Mouse (Mus musculus): Measurements from ENCODE around the gene Fzr1. TPM values are rescaled to one million over a fixed set of nuclear protein-coding genes. Genes with fewer than 3 reads are reported as not detected.

Gene Fzr1
- total and polyA plus RNA-seq, 3 experiments: 33.1 to 75.4 (median 44.5) TPM

GRCm38 (mm10) chr10:81389801-81390677 is 11.7 kb upstream of the Fzr1 start:
- Histone ChIP-seq H3K36me3 (replicated peaks in 1 of 2; ENCODE audit: control insufficient read depth in 1 of 2, insufficient read depth in 1 of 2, low read length in 1 of 2) (peaks cover 49 to 70% of the 10 kb centered on the region in 2 experiments), H3K4me2 (ENCODE audit: insufficient read depth, low read depth, poor library complexity, severe bottlenecking) (no peak overlapping the region), H3K9ac (ENCODE audit: insufficient read depth, low read depth) (no peak overlapping the region), H3K4me3 (replicated peaks in 1 of 3; ENCODE audit: low read depth in 2 of 3, low read length in 2 of 3, poor library complexity in 1 of 3) (no peak overlapping the region), H3K27me3 (replicated peaks) (no peaks in the 10 kb centered on the region), H3K9me3 (replicated peaks; ENCODE audit: low read length) (no peaks in the 10 kb centered on the region), H3K4me1 (ENCODE audit: control insufficient read depth in 1 of 2, insufficient read depth in 2 of 2) (peaks cover 6 to 14% of the 10 kb centered on the region in 2 experiments), H3K27ac (ENCODE audit: insufficient read depth, low read depth) (no peak overlapping the region), H3K79me2 (replicated peaks; ENCODE audit: control insufficient read depth, extremely low read depth, insufficient read depth, poor library complexity, severe bottlenecking) (peaks cover 12% of the 10 kb centered on the region)
- dilution Hi-C loops (cut with MboI; ENCODE audit: extremely low pct_ligation_motif_present, extremely low pct_unique_long_range_greater_than_20kb, low sequenced_read_pairs): no loop called here
- in situ Hi-C loops (cut with MboI; ENCODE audit: low pct_ligation_motif_present, low pct_unique_long_range_greater_than_20kb, low sequenced_read_pairs): no loop called here
- peak; percentile 51 for DNase-seq (ENCODE audit: extremely low read depth)
- peak; percentile 34; the same call in 1 of the 2 replicates for TF ChIP-seq POLR2AphosphoS2 (IDR thresholded peaks at IDR 0.05; ENCODE audit: low read depth, low read length)
- peak; percentile 60 for TF ChIP-seq RAD21 (IDR thresholded peaks at IDR 0.05; ENCODE audit: low read depth, low read length)
- TF ChIP-seq HCFC1 (IDR thresholded peaks at IDR 0.05; ENCODE audit: low read depth, low read length): no peak
- TF ChIP-seq SMC3 (IDR thresholded peaks at IDR 0.05; ENCODE audit: low read depth, low read length): peak; percentile 85
- no peak for TF ChIP-seq KAT2A (IDR thresholded peaks at IDR 0.05; ENCODE audit: insufficient replicate concordance, low read length)
- TF ChIP-seq MXI1 (IDR thresholded peaks at IDR 0.05; ENCODE audit: low read depth, low read length): no peak
- no peak for TF ChIP-seq PAX5 (IDR thresholded peaks at IDR 0.05; ENCODE audit: low read length)
- peak; percentile 88 to 94 for TF ChIP-seq CTCF (conservative IDR thresholded peaks at IDR 0.05 in 1 of 2, IDR thresholded peaks at IDR 0.05 in 1 of 2; ENCODE audit: low read depth in 2 of 2, low read length in 2 of 2)
- TF ChIP-seq USF2 (conservative IDR thresholded peaks at IDR 0.05; ENCODE audit: low read depth, low read length): no peak
- no peak for TF ChIP-seq ZC3H11A (IDR thresholded peaks at IDR 0.05; ENCODE audit: low read depth, low read length)
- no peak for TF ChIP-seq JUN (IDR thresholded peaks at IDR 0.05; ENCODE audit: insufficient read depth, low read depth, low read length)
- no peak for TF ChIP-seq UBTF (IDR thresholded peaks at IDR 0.05; ENCODE audit: low read depth, low read length)

GRCm38 (mm10) chr10:81389373-81389772 is 11.1 kb upstream of the Fzr1 start:
- no peak overlapping the region for H3K4me2 ChIP-seq (ENCODE audit: insufficient read depth, low read depth, poor library complexity, severe bottlenecking)
- H3K36me3 ChIP-seq (replicated peaks in 1 of 2; ENCODE audit: control insufficient read depth in 1 of 2, insufficient read depth in 1 of 2, low read length in 1 of 2): peaks cover 49 to 67% of the 10 kb centered on the region in 2 experiments
- no peaks in the 10 kb centered on the region for H3K27me3 ChIP-seq (replicated peaks)
- H3K9me3 ChIP-seq (replicated peaks; ENCODE audit: low read length): no peaks in the 10 kb centered on the region
- H3K79me2 ChIP-seq (replicated peaks; ENCODE audit: control insufficient read depth, extremely low read depth, insufficient read depth, poor library complexity, severe bottlenecking): peaks cover 19% of the 10 kb centered on the region
- in situ Hi-C loops (cut with MboI; ENCODE audit: low pct_ligation_motif_present, low pct_unique_long_range_greater_than_20kb, low sequenced_read_pairs): no loop called here
- no peak for DNase-seq (ENCODE audit: extremely low read depth)
- dilution Hi-C loops (cut with MboI; ENCODE audit: extremely low pct_ligation_motif_present, extremely low pct_unique_long_range_greater_than_20kb, low sequenced_read_pairs): no loop called here
- H3K9ac ChIP-seq (ENCODE audit: insufficient read depth, low read depth): no peak overlapping the region
- H3K27ac ChIP-seq (ENCODE audit: insufficient read depth, low read depth): no peak overlapping the region
- TF ChIP-seq RAD21 (IDR thresholded peaks at IDR 0.05; ENCODE audit: low read depth, low read length) (no peak), MXI1 (IDR thresholded peaks at IDR 0.05; ENCODE audit: low read depth, low read length) (no peak), ZNF384 (IDR thresholded peaks at IDR 0.05; ENCODE audit: low read depth, low read length) (no peak), HCFC1 (IDR thresholded peaks at IDR 0.05; ENCODE audit: low read depth, low read length) (no peak), EP300 (IDR thresholded peaks at IDR 0.05; ENCODE audit: low read length) (no peak), NELFE (IDR thresholded peaks at IDR 0.05; ENCODE audit: low read depth, low read length) (no peak), SMC3 (IDR thresholded peaks at IDR 0.05; ENCODE audit: low read depth, low read length) (no peak), BHLHE40 (IDR thresholded peaks at IDR 0.05; ENCODE audit: low read depth, low read length) (no peak), GABPA (IDR thresholded peaks at IDR 0.05; ENCODE audit: insufficient replicate concordance, low read depth, low read length) (no peak), CHD1 (IDR thresholded peaks at IDR 0.05; ENCODE audit: low read depth, low read length) (no peak), CHD2 (IDR thresholded peaks at IDR 0.05; ENCODE audit: low read length) (no peak), MYC (IDR thresholded peaks at IDR 0.05; ENCODE audit: low read depth, low read length) (no peak), RCOR1 (conservative IDR thresholded peaks at IDR 0.05; ENCODE audit: low read depth, low read length) (no peak)
- no peak overlapping the region for H3K4me3 ChIP-seq (replicated peaks in 1 of 3; ENCODE audit: low read depth in 2 of 3, low read length in 2 of 3, poor library complexity in 1 of 3)
- peaks cover 6 to 14% of the 10 kb centered on the region in 2 experiments for H3K4me1 ChIP-seq (ENCODE audit: control insufficient read depth in 1 of 2, insufficient read depth in 2 of 2)
